Mouse (Mus musculus) ovary, postnatal 14 days (tissue): ENCODE data around the gene Ppard.

ENCODE experiments used
- DNase-seq: peaks from one replicate; pipeline ENCODE4 v3.0.0; 2022; ENCODE audit warnings: low spot score

The Ppard gene

GRCm38 (mm10) chr17:28256651-28257328 lies 24.3 kb downstream of the Ppard start:
- DNase-seq = no peak

GRCm38 (mm10) chr17:28258325-28258724 lies 25.8 kb downstream of the Ppard start:
- no peak for DNase-seq

- DNase-seq = no peak
These were observed 27.5 kb downstream of the Ppard start for GRCm38 (mm10) chr17:28259890-28260542.

- no peak for DNase-seq
These were observed 28.0 kb downstream of the Ppard start for GRCm38 (mm10) chr17:28260543-28260909.

GRCm38 (mm10) chr17:28261795-28262194 lies 29.3 kb downstream of the Ppard start:
- no peak for DNase-seq

- DNase-seq = no peak
These were observed 30.8 kb downstream of the Ppard start for GRCm38 (mm10) chr17:28263181-28263894.

GRCm38 (mm10) chr17:28267251-28267650 lies 34.8 kb downstream of the Ppard start:
- no peak for DNase-seq

GRCm38 (mm10) chr17:28270165-28270564 lies 37.7 kb downstream of the Ppard start:
- DNase-seq = no peak

GRCm38 (mm10) chr17:28271537-28272266 lies 39.2 kb downstream of the Ppard start:
- DNase-seq = no peak

- no peak for DNase-seq
These were observed 39.8 kb downstream of the Ppard start for GRCm38 (mm10) chr17:28272281-28272680.

GRCm38 (mm10) chr17:28272837-28273236 lies 40.3 kb downstream of the Ppard start:
- no peak for DNase-seq

GRCm38 (mm10) chr17:28274739-28275138 lies 42.2 kb downstream of the Ppard start:
- no peak for DNase-seq

- no peak for DNase-seq
These were observed 44.7 kb downstream of the Ppard start for GRCm38 (mm10) chr17:28277226-28277625.

- no peak for DNase-seq
These were observed 45.2 kb downstream of the Ppard start for GRCm38 (mm10) chr17:28277721-28278120.

GRCm38 (mm10) chr17:28278156-28278555 lies 45.7 kb downstream of the Ppard start:
- no peak for DNase-seq

GRCm38 (mm10) chr17:28279236-28279635 lies 46.7 kb downstream of the Ppard start:
- DNase-seq = no peak

- DNase-seq = no peak
These were observed 47.4 kb downstream of the Ppard start for GRCm38 (mm10) chr17:28279780-28280422.

- DNase-seq = no peak
These were observed 47.9 kb downstream of the Ppard start for GRCm38 (mm10) chr17:28280423-28280800.

- DNase-seq = no peak
These were observed 48.4 kb downstream of the Ppard start for GRCm38 (mm10) chr17:28280831-28281377.

- DNase-seq = no peak
These were observed 49.5 kb downstream of the Ppard start for GRCm38 (mm10) chr17:28281866-28282441.

GRCm38 (mm10) chr17:28283199-28283598 lies 50.7 kb downstream of the Ppard start:
- no peak for DNase-seq
